Mouse (Mus musculus) hindbrain, embryonic 15.5 days (tissue): ENCODE data around the gene C530025M09Rik. TPM values are rescaled to one million over a fixed set of nuclear protein-coding genes. Genes with fewer than 3 reads are reported as not detected.

ENCODE experiments used
- ATAC-seq: fragments of 200-750 bp; cut with Nextera tagmentation; 2 replicates; pipeline ENCODE4 v1.8.0; 2017; ENCODE audit warnings: low read depth, moderate number of reproducible peaks, moderate TSS enrichment; ENCODE audit not compliant: low FRiP score
- H3K27ac ChIP-seq: fragments of 300-500 bp; sonication (generic); replicated peaks from 2 replicates; pipeline ENCODE4 v1.5.1; 2015; ENCODE audit warnings: mild to moderate bottlenecking, inconsistent platforms
- H3K27me3 ChIP-seq: fragments of 300-500 bp; sonication (generic); 2 replicates; pipeline ENCODE4 v1.6.1; 2015; ENCODE audit warnings: control low read depth, inconsistent platforms
- H3K36me3 ChIP-seq: fragments of 300-500 bp; sonication (generic); 2 replicates; pipeline ENCODE4 v1.6.1; 2015; ENCODE audit warnings: control low read depth, inconsistent platforms
- H3K4me1 ChIP-seq: fragments of 300-500 bp; sonication (generic); replicated peaks from 2 replicates; pipeline ENCODE4 v1.6.1; 2015; ENCODE audit warnings: control low read depth, inconsistent platforms
- H3K4me2 ChIP-seq: fragments of 300-500 bp; sonication (generic); 2 replicates; pipeline ENCODE4 v1.6.1; 2015; ENCODE audit warnings: moderate library complexity, mild to moderate bottlenecking, inconsistent platforms
- H3K4me3 ChIP-seq: fragments of 300-500 bp; sonication (generic); 2 replicates; pipeline ENCODE4 v1.5.1; 2015; ENCODE audit warnings: mild to moderate bottlenecking, inconsistent platforms
- H3K9ac ChIP-seq: fragments of 300-500 bp; sonication (generic); 2 replicates; pipeline ENCODE4 v1.6.1; 2015; ENCODE audit warnings: inconsistent platforms
- H3K9me3 ChIP-seq: fragments of 300-500 bp; sonication (generic); 2 replicates; pipeline ENCODE4 v1.6.1; 2016; ENCODE audit warnings: control low read depth, inconsistent platforms
- WGBS: fragments of 180-500 bp; shearing (Covaris S2); methylation state at CpG from one replicate; pipeline ENCODE4 v1.1.7; 2015; 5-methylcytosine and 5-hydroxymethylcytosine counted together
- polyA plus RNA-seq: library from polyadenylated mRNA; unstranded; fragments of >200 nt; fragmentation: Nextera tagmentation; extraction: Ambion mirVana; gene quantifications from 2 replicates; pipeline ENCODE4 v1.2.1, GENCODE M21; 2015

Gene C530025M09Rik
- polyA plus RNA-seq, 1 experiment from 2014 or later: 3.1 TPM

DNA sequence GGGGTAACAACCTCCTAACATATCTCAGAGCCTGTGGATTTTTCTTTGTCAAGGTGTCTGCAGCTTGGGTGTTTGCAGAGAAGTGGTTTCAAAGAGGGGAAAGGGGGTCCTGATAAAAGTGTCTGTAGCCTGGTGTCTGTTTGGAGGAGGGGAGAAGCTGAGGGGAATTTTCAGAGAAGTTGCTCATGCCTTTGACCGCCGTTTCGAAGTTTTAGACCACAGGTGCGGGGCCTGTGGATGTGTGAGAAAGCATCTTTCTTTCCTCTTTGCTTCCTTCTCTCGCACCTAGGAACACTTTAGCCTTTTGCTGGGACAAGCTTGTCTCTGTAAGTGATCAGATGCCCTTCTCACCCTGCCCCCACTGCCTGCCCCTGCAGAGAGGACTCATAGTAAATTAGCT lies 1.3 kb upstream of the C530025M09Rik start:
- no peak for ATAC-seq
- Histone ChIP-seq H3K4me1 (peaks cover 23% of the 10 kb centered on the region), H3K27me3 (peaks cover 7% of the 10 kb centered on the region), H3K4me2 (peak overlapping the region; percentile 92), H3K9me3 (no peaks in the 10 kb centered on the region), H3K27ac (no peak overlapping the region), H3K36me3 (no peaks in the 10 kb centered on the region), H3K9ac (peak overlapping the region; percentile 60), H3K4me3 (peak overlapping the region; percentile 50)
- 12% methylated on average over 5 of the region's 5 CpGs for WGBS

- H3K4me2 ChIP-seq: peak overlapping the region; percentile 92
- peak; percentile 46 for ATAC-seq
- peaks cover 23% of the 10 kb centered on the region for H3K4me1 ChIP-seq
- no peaks in the 10 kb centered on the region for H3K9me3 ChIP-seq
- peaks cover 7% of the 10 kb centered on the region for H3K27me3 ChIP-seq
- 1% methylated on average over 29 of the region's 29 CpGs for WGBS
- peak overlapping the region; percentile 60 for H3K9ac ChIP-seq
- H3K36me3 ChIP-seq: no peaks in the 10 kb centered on the region
- peak overlapping the region; percentile 60 for H3K27ac ChIP-seq
- peak overlapping the region; percentile 50 for H3K4me3 ChIP-seq
Observed at GRCm38 (mm10) chr2:149831459-149832245, 639 bp upstream of the C530025M09Rik start.

- no peaks in the 10 kb centered on the region for H3K9me3 ChIP-seq
- peaks cover 7% of the 10 kb centered on the region for H3K27me3 ChIP-seq
- no peaks in the 10 kb centered on the region for H3K36me3 ChIP-seq
- peak overlapping the region; percentile 50 for H3K4me3 ChIP-seq
- peaks cover 23% of the 10 kb centered on the region for H3K4me1 ChIP-seq
- ATAC-seq: peak; percentile 16; the same call in 1 of the 2 replicates
- H3K9ac ChIP-seq: peak overlapping the region; percentile 60
- peak overlapping the region; percentile 92 for H3K4me2 ChIP-seq
- WGBS: 2% methylated on average over 26 of the region's 26 CpGs
- peak overlapping the region; percentile 60 for H3K27ac ChIP-seq
Observed at GRCm38 (mm10) chr2:149829955-149830535, 968 bp downstream of the C530025M09Rik start.

DNA sequence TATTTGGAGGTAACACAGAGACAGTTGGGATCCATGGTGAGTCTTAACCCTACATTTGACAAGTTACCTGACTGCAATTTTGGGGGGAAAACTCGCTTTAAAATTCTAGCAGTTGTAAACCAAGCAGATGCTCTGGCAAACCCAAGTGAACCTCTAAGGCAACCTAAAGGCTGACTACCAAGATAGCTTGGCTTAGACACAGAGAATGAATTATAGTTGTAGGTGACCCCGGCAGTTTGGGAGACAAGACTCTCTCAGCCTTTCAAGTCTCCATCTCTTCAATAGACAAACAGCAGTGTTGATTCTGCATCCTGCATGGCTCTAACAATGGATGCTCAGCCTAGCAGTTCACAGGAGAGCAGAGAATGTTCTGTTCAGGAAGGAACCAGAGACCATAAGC lies 2.1 kb downstream of the C530025M09Rik start, which contains the start of gene Syndig1:
Gene Syndig1 (plus strand): TSS at position 301 of the 400 bp plus-strand sequence.
- Histone ChIP-seq H3K27ac (no peak within 1 kb of the TSS), H3K4me1 (peaks cover 23% of the 10 kb centered on the region), H3K4me2 (peak within 1 kb of the TSS; percentile 92), H3K27me3 (peaks cover 7% of the 10 kb centered on the region), H3K4me3 (peak within 1 kb of the TSS; percentile 50), H3K9ac (0 out of 2 replicates have a peak within 1 kb of the TSS, but pooled peaks have one; percentile 60), H3K9me3 (no peaks in the 10 kb centered on the region), H3K36me3 (no peaks in the 10 kb centered on the region)
- no peak for ATAC-seq
- WGBS: 82% methylated on average over 2 of the region's 2 CpGs

- Histone ChIP-seq H3K4me2 (no peak overlapping the region), H3K9ac (no peak overlapping the region), H3K4me1 (no peaks in the 10 kb centered on the region), H3K9me3 (no peaks in the 10 kb centered on the region), H3K27ac (no peak overlapping the region), H3K4me3 (no peak overlapping the region), H3K36me3 (no peaks in the 10 kb centered on the region), H3K27me3 (no peaks in the 10 kb centered on the region)
- WGBS: 39% methylated on average over 2 of the region's 2 CpGs
- no peak for ATAC-seq
Observed at GRCm38 (mm10) chr2:149820201-149820600, 10.8 kb downstream of the C530025M09Rik start.

DNA sequence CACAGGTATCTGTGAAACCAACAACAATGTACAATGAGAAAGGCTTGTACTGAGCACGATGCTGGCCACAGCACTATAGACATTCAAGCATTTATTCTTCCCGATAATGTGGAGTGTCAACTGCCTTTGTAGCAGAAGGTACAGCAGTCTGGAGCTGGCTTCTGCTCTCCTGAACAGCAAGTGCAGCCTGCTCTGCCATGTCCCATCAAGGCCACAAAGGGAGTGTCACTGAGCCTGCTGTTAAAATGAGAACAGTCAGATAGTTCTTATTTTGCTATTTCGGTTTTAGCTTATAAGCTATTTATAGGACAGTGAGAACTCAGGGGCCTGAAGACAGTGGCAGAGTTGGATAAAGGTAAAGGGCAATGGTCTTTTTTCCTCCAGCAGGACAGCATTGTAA lies 11.3 kb downstream of the C530025M09Rik start:
- WGBS: 83% methylated on average over 3 of the region's 3 CpGs
- H3K9me3 ChIP-seq: no peaks in the 10 kb centered on the region
- no peak overlapping the region for H3K4me3 ChIP-seq
- no peak overlapping the region for H3K27ac ChIP-seq
- no peak overlapping the region for H3K9ac ChIP-seq
- H3K4me1 ChIP-seq: no peaks in the 10 kb centered on the region
- H3K36me3 ChIP-seq: no peaks in the 10 kb centered on the region
- no peaks in the 10 kb centered on the region for H3K27me3 ChIP-seq
- ATAC-seq: no peak
- H3K4me2 ChIP-seq: no peak overlapping the region

DNA sequence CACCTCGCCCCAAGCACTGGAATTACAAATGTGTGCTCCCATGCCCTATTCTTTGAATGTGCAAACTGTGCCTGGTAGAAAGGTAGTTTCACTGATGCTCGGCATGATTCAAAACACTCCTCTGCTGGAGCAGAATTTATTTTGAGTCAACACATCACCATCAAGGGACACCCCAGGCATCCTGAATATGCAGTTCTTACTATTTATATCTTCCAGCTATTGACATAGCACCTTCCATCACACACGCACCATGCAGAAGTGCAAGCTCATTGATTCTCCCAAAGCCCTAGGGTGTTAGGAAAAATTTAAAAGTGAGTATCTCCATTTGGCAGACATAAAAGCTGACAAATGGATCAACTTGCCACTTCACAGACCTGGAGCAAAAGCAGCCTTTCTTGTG lies 12.6 kb downstream of the C530025M09Rik start:
- H3K9me3 ChIP-seq: no peaks in the 10 kb centered on the region
- no peak for ATAC-seq
- H3K4me3 ChIP-seq: no peak overlapping the region
- no peak overlapping the region for H3K9ac ChIP-seq
- WGBS: 75% methylated on average over 3 of the region's 3 CpGs
- H3K4me2 ChIP-seq: no peak overlapping the region
- no peaks in the 10 kb centered on the region for H3K36me3 ChIP-seq
- no peaks in the 10 kb centered on the region for H3K4me1 ChIP-seq
- no peak overlapping the region for H3K27ac ChIP-seq
- H3K27me3 ChIP-seq: no peaks in the 10 kb centered on the region

DNA sequence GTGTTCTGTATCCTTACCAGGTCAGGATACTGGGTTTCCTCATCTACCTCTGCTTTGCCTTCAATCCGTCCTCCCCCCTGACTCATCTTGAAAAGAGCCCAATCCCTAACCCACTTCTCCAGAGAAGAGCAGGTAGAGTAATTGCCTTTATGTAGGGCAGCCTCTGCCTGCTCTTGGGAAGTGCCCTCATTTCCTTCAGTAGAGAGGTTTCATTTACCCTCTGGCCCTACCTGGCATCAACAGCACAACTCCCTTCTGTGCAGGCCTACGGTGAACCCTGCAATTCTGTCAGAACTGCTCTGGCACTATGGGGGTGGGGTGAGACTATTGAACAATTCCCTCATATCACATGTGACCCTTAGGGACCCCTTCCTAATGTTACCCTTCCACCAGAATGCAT lies 18.1 kb downstream of the C530025M09Rik start:
- Histone ChIP-seq H3K27me3 (no peaks in the 10 kb centered on the region), H3K36me3 (no peaks in the 10 kb centered on the region), H3K9me3 (no peaks in the 10 kb centered on the region), H3K9ac (no peak overlapping the region), H3K4me3 (no peak overlapping the region), H3K4me2 (no peak overlapping the region), H3K4me1 (no peaks in the 10 kb centered on the region), H3K27ac (no peak overlapping the region)
- WGBS: 85% methylated on average over 2 of the region's 2 CpGs
- ATAC-seq: no peak; the same call in 1 of the 2 replicates

DNA sequence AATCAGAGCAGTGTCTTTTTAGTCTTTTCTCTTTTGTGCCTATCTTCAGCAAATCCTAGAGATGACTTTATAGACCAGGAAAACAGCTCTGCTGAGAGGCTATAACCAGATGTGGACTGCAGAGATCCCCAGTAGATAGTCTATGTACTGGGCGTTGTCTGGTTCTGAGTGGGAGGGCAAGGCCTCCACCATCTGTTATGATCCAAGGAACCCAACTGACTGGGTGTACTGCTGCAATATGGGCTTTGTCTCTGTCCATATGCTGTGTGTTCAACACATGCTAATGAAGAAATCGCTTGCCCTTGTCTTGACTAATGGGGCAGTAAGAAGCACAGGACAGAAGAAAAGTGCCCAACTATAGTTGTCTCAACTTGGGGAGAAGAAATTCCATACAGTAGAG lies 25.8 kb downstream of the C530025M09Rik start:
- Histone ChIP-seq H3K36me3 (no peaks in the 10 kb centered on the region), H3K27ac (no peak overlapping the region), H3K27me3 (no peaks in the 10 kb centered on the region), H3K4me2 (no peak overlapping the region), H3K9me3 (no peaks in the 10 kb centered on the region), H3K4me3 (no peak overlapping the region), H3K9ac (no peak overlapping the region), H3K4me1 (no peaks in the 10 kb centered on the region)
- ATAC-seq: no peak
- 85% methylated on average over 2 of the region's 2 CpGs for WGBS

DNA sequence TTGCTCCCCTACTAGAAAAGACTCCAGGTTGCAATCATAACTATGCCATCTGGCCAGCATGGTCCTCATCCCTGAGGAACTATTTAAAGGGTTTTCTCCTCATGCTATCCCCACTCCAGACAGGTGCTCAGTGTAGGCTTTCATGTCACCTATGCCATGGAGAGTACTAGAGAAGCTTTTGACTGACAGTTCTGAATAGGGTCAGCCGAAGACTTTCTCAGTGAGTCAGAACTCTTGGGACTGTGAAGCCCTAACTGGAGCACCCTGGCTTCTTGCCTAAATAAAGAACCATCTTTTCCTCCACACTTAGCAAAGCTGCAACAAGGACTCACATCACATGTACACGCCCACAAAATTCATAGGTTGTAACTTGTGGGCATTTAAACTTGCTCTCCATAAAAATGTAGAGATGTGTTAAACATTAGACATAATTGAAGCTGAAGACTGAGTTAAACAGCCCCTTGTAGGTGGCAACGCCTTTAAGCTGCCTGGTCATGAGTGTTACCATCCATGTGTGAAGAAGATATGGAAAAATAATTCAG lies 26.3 kb downstream of the C530025M09Rik start:
- Histone ChIP-seq H3K4me2 (no peak overlapping the region), H3K36me3 (no peaks in the 10 kb centered on the region), H3K27ac (no peak overlapping the region), H3K4me1 (no peaks in the 10 kb centered on the region), H3K4me3 (no peak overlapping the region), H3K9ac (no peak overlapping the region), H3K9me3 (no peaks in the 10 kb centered on the region), H3K27me3 (no peaks in the 10 kb centered on the region)
- 87% methylated on average over 3 of the region's 3 CpGs for WGBS
- ATAC-seq: no peak

- Histone ChIP-seq H3K4me1 (no peaks in the 10 kb centered on the region), H3K27me3 (no peaks in the 10 kb centered on the region), H3K4me3 (no peak overlapping the region), H3K4me2 (no peak overlapping the region), H3K27ac (no peak overlapping the region), H3K36me3 (no peaks in the 10 kb centered on the region), H3K9ac (no peak overlapping the region), H3K9me3 (no peaks in the 10 kb centered on the region)
- WGBS: 10% methylated on average over 3 of the region's 3 CpGs
- ATAC-seq: no peak
Observed at GRCm38 (mm10) chr2:149798613-149799012, 32.4 kb downstream of the C530025M09Rik start.
